Mouse (Mus musculus): ENCODE results near the gene Shc4. TPM values are rescaled to one million over a fixed set of nuclear protein-coding genes. Genes with fewer than 3 reads are reported as not detected.

Gene Shc4
- polyA plus RNA-seq (2012; rRNA removed; ENCODE audit: low replicate concordance) = 2.3 and 2.7 TPM in 2 replicates

GRCm38 (mm10) chr2:125724086-125724430, at the start of gene Shc4:
TSS of gene Shc4 (minus strand) at chr2:125724148.

GRCm38 (mm10) chr2:125672957-125673631, 50.9 kb downstream of the Shc4 start, which contains the start of gene Eid1:
TSS of gene Eid1 (plus strand) at chr2:125673095.

GRCm38 (mm10) chr2:125624837-125625351, 99.1 kb downstream of the Shc4 start, which contains the start of gene Cep152:
TSS of gene Cep152 (minus strand) at chr2:125625113.

Other genes starting within 250 kb of the Shc4 start
- 0.22 and 0.41 TPM in 2 replicates for gene Gm9913, start 219.1 kb downstream of the Shc4 start, polyA plus RNA-seq (2012; rRNA removed; ENCODE audit: low replicate concordance)
- gene Fbn1, start 216.2 kb downstream of the Shc4 start, polyA plus RNA-seq (2012; rRNA removed; ENCODE audit: low replicate concordance) = 39.2 and 52.3 TPM in 2 replicates
- gene Cep152, start 99.0 kb downstream of the Shc4 start, polyA plus RNA-seq (2012; rRNA removed; ENCODE audit: low replicate concordance) = 0.99 and 1.1 TPM in 2 replicates
- 12.9 and 20.6 TPM in 2 replicates for gene Eid1, start 51.1 kb downstream of the Shc4 start, polyA plus RNA-seq (2012; rRNA removed; ENCODE audit: low replicate concordance)
- 10.9 and 13.5 TPM in 2 replicates for gene Secisbp2l, start 58.7 kb upstream of the Shc4 start, polyA plus RNA-seq (2012; rRNA removed; ENCODE audit: low replicate concordance)
- 10.6 and 18.3 TPM in 2 replicates for gene Galk2, start 135.0 kb upstream of the Shc4 start, polyA plus RNA-seq (2012; rRNA removed; ENCODE audit: low replicate concordance)
- gene Cops2, start 135.0 kb upstream of the Shc4 start, polyA plus RNA-seq (2012; rRNA removed; ENCODE audit: low replicate concordance) = 2.7 and 12.5 TPM in 2 replicates

All from mammary gland, adult 2 months (tissue).